Mouse (Mus musculus): Measurements from ENCODE around the gene Gns. TPM values are rescaled to one million over a fixed set of nuclear protein-coding genes. Genes with fewer than 3 reads are reported as not detected.

Gns gene
- polyA plus RNA-seq, 1 experiment from 2014 or later = 43.1 TPM

- Histone ChIP-seq H3K4me2 (ENCODE audit: low read depth, low read length, severe bottlenecking) (no peak overlapping the region), H3K4me1 (replicated peaks; ENCODE audit: control insufficient read depth, insufficient read depth, low read length) (no peaks in the 10 kb centered on the region), H3K9me3 (ENCODE audit: control insufficient read depth, low read length) (no peaks in the 10 kb centered on the region), H3K36me3 (ENCODE audit: control insufficient read depth, insufficient read depth, low read length) (no peaks in the 10 kb centered on the region), H3K9ac (ENCODE audit: low read length) (no peak overlapping the region), H3K27ac (ENCODE audit: low read depth, low read length) (no peak overlapping the region), H3K4me3 (ENCODE audit: low read depth, low read length) (no peak overlapping the region), H3K27me3 (ENCODE audit: control insufficient read depth, insufficient read depth, low read length) (no peaks in the 10 kb centered on the region)
- WGBS = 76% methylated on average over 9 of the region's 9 CpGs
- ATAC-seq (replicated peaks; ENCODE audit: low FRiP score) (no peak), DNase-seq (ENCODE audit: low spot score) (no peak)
These were observed 38.2 kb downstream of the Gns start for GRCm38 (mm10) chr10:121403104-121403503.

- 72% methylated on average over 6 of the region's 9 CpGs for WGBS
- Histone ChIP-seq H3K27ac (ENCODE audit: low read depth, low read length) (no peak overlapping the region), H3K27me3 (ENCODE audit: control insufficient read depth, insufficient read depth, low read length) (no peaks in the 10 kb centered on the region), H3K4me3 (ENCODE audit: low read depth, low read length) (no peak overlapping the region), H3K36me3 (ENCODE audit: control insufficient read depth, insufficient read depth, low read length) (no peaks in the 10 kb centered on the region), H3K9ac (ENCODE audit: low read length) (no peak overlapping the region), H3K4me1 (replicated peaks; ENCODE audit: control insufficient read depth, insufficient read depth, low read length) (no peaks in the 10 kb centered on the region), H3K9me3 (ENCODE audit: control insufficient read depth, low read length) (no peaks in the 10 kb centered on the region), H3K4me2 (ENCODE audit: low read depth, low read length, severe bottlenecking) (no peak overlapping the region)
- ATAC-seq (replicated peaks; ENCODE audit: low FRiP score) (no peak), DNase-seq (ENCODE audit: low spot score) (no peak)
These were observed 39.1 kb downstream of the Gns start for GRCm38 (mm10) chr10:121403946-121404345.

GRCm38 (mm10) chr10:121409717-121410116, 44.8 kb downstream of the Gns start:
- DNase-seq (ENCODE audit: low spot score) (peak; percentile 70), ATAC-seq (replicated peaks; ENCODE audit: low FRiP score) (no peak)
- Histone ChIP-seq H3K4me3 (ENCODE audit: low read depth, low read length) (no peak overlapping the region), H3K9ac (ENCODE audit: low read length) (no peak overlapping the region), H3K4me2 (ENCODE audit: low read depth, low read length, severe bottlenecking) (no peak overlapping the region), H3K36me3 (ENCODE audit: control insufficient read depth, insufficient read depth, low read length) (no peaks in the 10 kb centered on the region), H3K9me3 (ENCODE audit: control insufficient read depth, low read length) (no peaks in the 10 kb centered on the region), H3K27ac (ENCODE audit: low read depth, low read length) (no peak overlapping the region), H3K27me3 (ENCODE audit: control insufficient read depth, insufficient read depth, low read length) (no peaks in the 10 kb centered on the region), H3K4me1 (replicated peaks; ENCODE audit: control insufficient read depth, insufficient read depth, low read length) (no peaks in the 10 kb centered on the region)
- WGBS = 74% methylated on average over 7 of the region's 7 CpGs

- no peak overlapping the region for H3K4me3 ChIP-seq (ENCODE audit: low read depth, low read length)
- 90% methylated on average over 11 of the region's 11 CpGs for WGBS
- H3K4me2 ChIP-seq (ENCODE audit: low read depth, low read length, severe bottlenecking) = no peak overlapping the region
- H3K36me3 ChIP-seq (ENCODE audit: control insufficient read depth, insufficient read depth, low read length) = no peaks in the 10 kb centered on the region
- H3K4me1 ChIP-seq (replicated peaks; ENCODE audit: control insufficient read depth, insufficient read depth, low read length) = no peaks in the 10 kb centered on the region
- DNase-seq (ENCODE audit: low spot score) (no peak), ATAC-seq (replicated peaks; ENCODE audit: low FRiP score) (no peak)
- H3K9me3 ChIP-seq (ENCODE audit: control insufficient read depth, low read length) = no peaks in the 10 kb centered on the region
- H3K27me3 ChIP-seq (ENCODE audit: control insufficient read depth, insufficient read depth, low read length) = no peaks in the 10 kb centered on the region
- no peak overlapping the region for H3K9ac ChIP-seq (ENCODE audit: low read length)
- H3K27ac ChIP-seq (ENCODE audit: low read depth, low read length) = no peak overlapping the region
These were observed 47.0 kb downstream of the Gns start for GRCm38 (mm10) chr10:121411721-121412455.

- no peak overlapping the region for H3K4me2 ChIP-seq (ENCODE audit: low read depth, low read length, severe bottlenecking)
- H3K4me3 ChIP-seq (ENCODE audit: low read depth, low read length) = no peak overlapping the region
- 89% methylated on average over 17 of the region's 17 CpGs for WGBS
- no peaks in the 10 kb centered on the region for H3K36me3 ChIP-seq (ENCODE audit: control insufficient read depth, insufficient read depth, low read length)
- H3K27ac ChIP-seq (ENCODE audit: low read depth, low read length) = no peak overlapping the region
- H3K9me3 ChIP-seq (ENCODE audit: control insufficient read depth, low read length) = no peaks in the 10 kb centered on the region
- DNase-seq (ENCODE audit: low spot score) (no peak), ATAC-seq (replicated peaks; ENCODE audit: low FRiP score) (no peak)
- no peaks in the 10 kb centered on the region for H3K4me1 ChIP-seq (replicated peaks; ENCODE audit: control insufficient read depth, insufficient read depth, low read length)
- no peaks in the 10 kb centered on the region for H3K27me3 ChIP-seq (ENCODE audit: control insufficient read depth, insufficient read depth, low read length)
- H3K9ac ChIP-seq (ENCODE audit: low read length) = no peak overlapping the region
These were observed 47.9 kb downstream of the Gns start for GRCm38 (mm10) chr10:121412824-121413223.

GRCm38 (mm10) chr10:121414127-121414526, 49.2 kb downstream of the Gns start:
- no peak overlapping the region for H3K4me3 ChIP-seq (ENCODE audit: low read depth, low read length)
- no peak overlapping the region for H3K4me2 ChIP-seq (ENCODE audit: low read depth, low read length, severe bottlenecking)
- no peaks in the 10 kb centered on the region for H3K9me3 ChIP-seq (ENCODE audit: control insufficient read depth, low read length)
- no peak for DNase-seq (ENCODE audit: low spot score)
- ATAC-seq (replicated peaks; ENCODE audit: low FRiP score) = no peak
- H3K27ac ChIP-seq (ENCODE audit: low read depth, low read length) = no peak overlapping the region
- no peaks in the 10 kb centered on the region for H3K4me1 ChIP-seq (replicated peaks; ENCODE audit: control insufficient read depth, insufficient read depth, low read length)
- H3K36me3 ChIP-seq (ENCODE audit: control insufficient read depth, insufficient read depth, low read length) = no peaks in the 10 kb centered on the region
- no peak overlapping the region for H3K9ac ChIP-seq (ENCODE audit: low read length)
- 88% methylated on average over 13 of the region's 13 CpGs for WGBS
- no peaks in the 10 kb centered on the region for H3K27me3 ChIP-seq (ENCODE audit: control insufficient read depth, insufficient read depth, low read length)

GRCm38 (mm10) chr10:121418835-121419234, 53.9 kb downstream of the Gns start:
- ATAC-seq (replicated peaks; ENCODE audit: low FRiP score) = no peak

GRCm38 (mm10) chr10:121419640-121420470, 55.0 kb downstream of the Gns start:
- H3K27me3 ChIP-seq (ENCODE audit: control insufficient read depth, insufficient read depth, low read length) = no peaks in the 10 kb centered on the region
- H3K9ac ChIP-seq (ENCODE audit: low read length) = no peak overlapping the region
- no peak overlapping the region for H3K27ac ChIP-seq (ENCODE audit: low read depth, low read length)
- no peaks in the 10 kb centered on the region for H3K9me3 ChIP-seq (ENCODE audit: control insufficient read depth, low read length)
- H3K4me2 ChIP-seq (ENCODE audit: low read depth, low read length, severe bottlenecking) = no peak overlapping the region
- ATAC-seq (replicated peaks; ENCODE audit: low FRiP score) (0 out of 2 replicates have a peak, but pooled peaks have one; percentile 22), DNase-seq (ENCODE audit: low spot score) (no peak)
- H3K4me1 ChIP-seq (replicated peaks; ENCODE audit: control insufficient read depth, insufficient read depth, low read length) = peaks cover 8% of the 10 kb centered on the region; the same call in 1 of the 2 replicates
- H3K36me3 ChIP-seq (ENCODE audit: control insufficient read depth, insufficient read depth, low read length) = no peaks in the 10 kb centered on the region
- 80% methylated on average over 22 of the region's 22 CpGs for WGBS
- H3K4me3 ChIP-seq (ENCODE audit: low read depth, low read length) = no peak overlapping the region

More at GRCm38 (mm10) chr10:121418835-121419234, 53.9 kb downstream of the Gns start:
- WGBS = 88% methylated on average over 14 of the region's 14 CpGs
- Histone ChIP-seq H3K4me3 (ENCODE audit: low read depth, low read length) (no peak overlapping the region), H3K27ac (ENCODE audit: low read depth, low read length) (no peak overlapping the region), H3K9ac (ENCODE audit: low read length) (no peak overlapping the region), H3K4me1 (replicated peaks; ENCODE audit: control insufficient read depth, insufficient read depth, low read length) (0 out of 2 replicates have a peak, but pooled peaks cover 5% of the 10 kb centered on the region), H3K27me3 (ENCODE audit: control insufficient read depth, insufficient read depth, low read length) (no peaks in the 10 kb centered on the region), H3K9me3 (ENCODE audit: control insufficient read depth, low read length) (no peaks in the 10 kb centered on the region), H3K36me3 (ENCODE audit: control insufficient read depth, insufficient read depth, low read length) (no peaks in the 10 kb centered on the region), H3K4me2 (ENCODE audit: low read depth, low read length, severe bottlenecking) (no peak overlapping the region)
- no peak for DNase-seq (ENCODE audit: low spot score)
